Mouse (Mus musculus) kidney, postnatal 0 days (tissue): ENCODE data around the gene Chchd3. TPM values are rescaled to one million over a fixed set of nuclear protein-coding genes. Genes with fewer than 3 reads are reported as not detected.

ENCODE experiments used
- ATAC-seq: fragments of 200-750 bp; cut with Nextera tagmentation; replicated peaks from 2 replicates; pipeline ENCODE4 v1.8.0; 2017; ENCODE audit warnings: low read depth, moderate number of reproducible peaks, moderate TSS enrichment, moderate library complexity; ENCODE audit not compliant: low FRiP score
- DNase-seq: peaks from one replicate; pipeline ENCODE4 v3.0.0-alpha.2; 2016; ENCODE audit warnings: low spot score
- H3K27ac ChIP-seq: fragments of 300-500 bp; sonication (generic); 2 replicates; pipeline ENCODE4 v1.5.1; 2014; ENCODE audit warnings: mild to moderate bottlenecking
- H3K27me3 ChIP-seq: fragments of 300-500 bp; sonication (generic); 2 replicates; pipeline ENCODE4 v1.6.1; 2014; ENCODE audit warnings: low read length, mixed read lengths; ENCODE audit not compliant: insufficient read depth
- H3K36me3 ChIP-seq: fragments of 300-500 bp; sonication (generic); 2 replicates; pipeline ENCODE4 v1.6.1; 2014; ENCODE audit warnings: low read length, mixed read lengths; ENCODE audit not compliant: insufficient read depth
- H3K4me1 ChIP-seq: fragments of 300-500 bp; sonication (generic); replicated peaks from 2 replicates; pipeline ENCODE4 v1.6.1; 2014; ENCODE audit warnings: antibody characterized with exemption, low read length, mixed read lengths; ENCODE audit not compliant: insufficient read depth
- H3K4me2 ChIP-seq: fragments of 300-500 bp; sonication (generic); 2 replicates; pipeline ENCODE4 v1.6.1; 2014; ENCODE audit warnings: mild to moderate bottlenecking, low read length, moderate library complexity, mixed read lengths
- H3K4me3 ChIP-seq: fragments of 300-500 bp; sonication (generic); replicated peaks from 2 replicates; pipeline ENCODE4 v1.5.1; 2014; ENCODE audit warnings: low read depth, low read length
- H3K9ac ChIP-seq: fragments of 300-500 bp; sonication (generic); 2 replicates; pipeline ENCODE4 v1.6.1; 2014; ENCODE audit warnings: low read depth, low read length
- H3K9me3 ChIP-seq: fragments of 300-500 bp; sonication (generic); replicated peaks from 2 replicates; pipeline ENCODE4 v1.6.1; 2016; ENCODE audit warnings: low read length, inconsistent platforms, mixed read lengths
- CTCF ChIP-seq: IDR thresholded peaks from 2 replicates; pipeline ENCODE4 v1.5.1; 2016; ENCODE audit warnings: antibody characterized with exemption, low read depth, mild to moderate bottlenecking, moderate library complexity
- WGBS: fragments of 180-500 bp; shearing (Covaris S2); extraction: QIAGEN DNeasy Blood & Tissue Kit; methylation state at CpG from one replicate; pipeline ENCODE4 v1.1.7; 2014; 5-methylcytosine and 5-hydroxymethylcytosine counted together
- polyA plus RNA-seq: library from polyadenylated mRNA; unstranded; fragments of >200 nt; fragmentation: Nextera tagmentation; extraction: Ambion mirVana; gene quantifications from 2 replicates; pipeline ENCODE4 v1.2.1, GENCODE M21; 2015

The Chchd3 gene
- polyA plus RNA-seq, 1 experiment from 2014 or later, result 154 TPM

GRCm38 (mm10) chr6:32837939-32838301 lies 222.1 kb downstream of the Chchd3 start:
- WGBS, result 86% methylated on average over 2 of the region's 2 CpGs
- TF ChIP-seq CTCF, result no peak
- Histone ChIP-seq H3K36me3 (no peaks in the 10 kb centered on the region), H3K4me2 (no peak overlapping the region), H3K27me3 (no peaks in the 10 kb centered on the region), H3K4me3 (no peak overlapping the region), H3K27ac (no peak overlapping the region), H3K4me1 (no peaks in the 10 kb centered on the region), H3K9ac (no peak overlapping the region), H3K9me3 (no peaks in the 10 kb centered on the region)
- DNase-seq (no peak), ATAC-seq (no peak)

- no peaks in the 10 kb centered on the region for H3K9me3 ChIP-seq
- 83% methylated on average over 7 of the region's 7 CpGs for WGBS
- TF ChIP-seq CTCF, result no peak
- H3K4me3 ChIP-seq, result no peak overlapping the region
- no peaks in the 10 kb centered on the region for H3K36me3 ChIP-seq
- ATAC-seq (no peak), DNase-seq (no peak)
- H3K27me3 ChIP-seq, result no peaks in the 10 kb centered on the region
- H3K9ac ChIP-seq, result no peak overlapping the region
- H3K4me1 ChIP-seq, result no peaks in the 10 kb centered on the region
- H3K27ac ChIP-seq, result no peak overlapping the region
- no peak overlapping the region for H3K4me2 ChIP-seq
Observed at GRCm38 (mm10) chr6:32837165-32837938, 222.7 kb downstream of the Chchd3 start.

GRCm38 (mm10) chr6:32823856-32824620 lies 236.0 kb downstream of the Chchd3 start:
- Histone ChIP-seq H3K27me3 (no peaks in the 10 kb centered on the region), H3K9ac (no peak overlapping the region), H3K9me3 (no peaks in the 10 kb centered on the region), H3K4me1 (no peaks in the 10 kb centered on the region), H3K4me2 (no peak overlapping the region), H3K36me3 (no peaks in the 10 kb centered on the region), H3K4me3 (no peak overlapping the region), H3K27ac (peak overlapping the region; percentile 57)
- TF ChIP-seq CTCF, result no peak
- DNase-seq (peak; percentile 38), ATAC-seq (no peak)
- 57% methylated on average over 12 of the region's 12 CpGs for WGBS

- Histone ChIP-seq H3K27ac (no peak overlapping the region), H3K4me3 (no peak overlapping the region), H3K9me3 (no peaks in the 10 kb centered on the region), H3K27me3 (no peaks in the 10 kb centered on the region), H3K36me3 (no peaks in the 10 kb centered on the region), H3K9ac (no peak overlapping the region), H3K4me1 (no peaks in the 10 kb centered on the region), H3K4me2 (no peak overlapping the region)
- no peak for ATAC-seq
- WGBS, result 85% methylated on average over 4 of the region's 4 CpGs
- no peak for DNase-seq
- no peak for TF ChIP-seq CTCF
Observed at GRCm38 (mm10) chr6:32818961-32819360, 241.1 kb downstream of the Chchd3 start.

- no peak for TF ChIP-seq CTCF
- H3K9ac ChIP-seq, result no peak overlapping the region
- no peaks in the 10 kb centered on the region for H3K36me3 ChIP-seq
- H3K4me2 ChIP-seq, result no peak overlapping the region
- ATAC-seq (no peak), DNase-seq (no peak)
- 96% methylated on average over 1 of the region's 1 CpGs for WGBS
- no peaks in the 10 kb centered on the region for H3K27me3 ChIP-seq
- no peaks in the 10 kb centered on the region for H3K9me3 ChIP-seq
- H3K27ac ChIP-seq, result no peak overlapping the region
- H3K4me1 ChIP-seq, result no peaks in the 10 kb centered on the region
- no peak overlapping the region for H3K4me3 ChIP-seq
Observed at GRCm38 (mm10) chr6:32808796-32809195, 251.3 kb downstream of the Chchd3 start.

GRCm38 (mm10) chr6:32807771-32808170 lies 252.3 kb downstream of the Chchd3 start:
- Histone ChIP-seq H3K27ac (no peak overlapping the region), H3K36me3 (no peaks in the 10 kb centered on the region), H3K9ac (no peak overlapping the region), H3K4me1 (no peaks in the 10 kb centered on the region), H3K4me2 (no peak overlapping the region), H3K4me3 (no peak overlapping the region), H3K9me3 (no peaks in the 10 kb centered on the region), H3K27me3 (no peaks in the 10 kb centered on the region)
- 43% methylated on average over 4 of the region's 4 CpGs for WGBS
- no peak for DNase-seq
- no peak for TF ChIP-seq CTCF
- no peak for ATAC-seq
